Mouse (Mus musculus) heart, embryonic 16.5 days (tissue): ENCODE results near the gene Ago4. TPM values are rescaled to one million over a fixed set of nuclear protein-coding genes. Genes with fewer than 3 reads are reported as not detected.

Experiments used
- ATAC-seq: fragments of 200-750 bp; cut with Nextera tagmentation; replicated peaks from 2 replicates; pipeline ENCODE4 v1.8.0; 2017; ENCODE audit warnings: moderate number of reproducible peaks; ENCODE audit not compliant: insufficient read depth, low FRiP score; ENCODE audit errors: extremely low read depth
- H3K27ac ChIP-seq: fragments of 300-500 bp; sonication (generic); 2 replicates; pipeline ENCODE4 v1.5.1; 2014; ENCODE audit warnings: mild to moderate bottlenecking, low read length, control low read depth, moderate library complexity
- H3K27me3 ChIP-seq: fragments of 300-500 bp; sonication (generic); 2 replicates; pipeline ENCODE4 v1.6.1; 2014; ENCODE audit warnings: low read length, mixed read lengths; ENCODE audit not compliant: control insufficient read depth, insufficient read depth
- H3K36me3 ChIP-seq: fragments of 300-500 bp; sonication (generic); 2 replicates; pipeline ENCODE4 v1.6.1; 2014; ENCODE audit not compliant: control insufficient read depth, insufficient read depth
- H3K4me1 ChIP-seq: fragments of 300-500 bp; sonication (generic); 2 replicates; pipeline ENCODE4 v1.6.1; 2014; ENCODE audit warnings: low read length, mixed read lengths; ENCODE audit not compliant: control insufficient read depth, insufficient read depth
- H3K4me2 ChIP-seq: fragments of 300-500 bp; sonication (generic); 2 replicates; pipeline ENCODE4 v1.6.1; 2014; ENCODE audit warnings: low read depth, mild to moderate bottlenecking, control low read depth, low read length
- H3K4me3 ChIP-seq: fragments of 300-500 bp; sonication (generic); 2 replicates; pipeline ENCODE4 v1.5.1; 2014; ENCODE audit warnings: mild to moderate bottlenecking, control low read depth, low read length
- H3K9ac ChIP-seq: fragments of 300-500 bp; sonication (generic); 2 replicates; pipeline ENCODE4 v1.6.1; 2014; ENCODE audit warnings: low read length, control low read depth
- H3K9me3 ChIP-seq: fragments of 300-500 bp; sonication (generic); replicated peaks from 2 replicates; pipeline ENCODE4 v1.6.1; 2016; ENCODE audit warnings: low read length; ENCODE audit not compliant: control insufficient read depth
- WGBS: fragments of 180-500 bp; shearing (Covaris S2); extraction: QIAGEN DNeasy Blood & Tissue Kit; methylation state at CpG from one replicate; pipeline ENCODE4 v1.1.7; 2014; 5-methylcytosine and 5-hydroxymethylcytosine counted together
- microRNA-seq: library from miRNA; unstranded; fragments of <30 nt; microRNA quantifications from one replicate; pipeline ENCODE4, GENCODE M21; 2017
- polyA plus RNA-seq: library from polyadenylated mRNA; unstranded; fragments of >200 nt; fragmentation: Nextera tagmentation; extraction: Ambion mirVana; gene quantifications from 2 replicates; pipeline ENCODE4 v1.2.1, GENCODE M21; 2015

Gene Ago4
- polyA plus RNA-seq, 1 experiment from 2014 or later, result 0.97 TPM

GRCm38 (mm10) chr4:126454547-126455254 lies 78.6 kb downstream of the Ago4 start:
- no peak overlapping the region for H3K4me2 ChIP-seq
- peaks cover 36% of the 10 kb centered on the region for H3K36me3 ChIP-seq
- no peaks in the 10 kb centered on the region for H3K4me1 ChIP-seq
- no peak overlapping the region for H3K4me3 ChIP-seq
- H3K9me3 ChIP-seq, result no peaks in the 10 kb centered on the region
- no peak for ATAC-seq
- no peak overlapping the region for H3K9ac ChIP-seq
- H3K27ac ChIP-seq, result no peak overlapping the region
- 79% methylated on average over 5 of the region's 5 CpGs for WGBS
- no peaks in the 10 kb centered on the region for H3K27me3 ChIP-seq

DNA sequence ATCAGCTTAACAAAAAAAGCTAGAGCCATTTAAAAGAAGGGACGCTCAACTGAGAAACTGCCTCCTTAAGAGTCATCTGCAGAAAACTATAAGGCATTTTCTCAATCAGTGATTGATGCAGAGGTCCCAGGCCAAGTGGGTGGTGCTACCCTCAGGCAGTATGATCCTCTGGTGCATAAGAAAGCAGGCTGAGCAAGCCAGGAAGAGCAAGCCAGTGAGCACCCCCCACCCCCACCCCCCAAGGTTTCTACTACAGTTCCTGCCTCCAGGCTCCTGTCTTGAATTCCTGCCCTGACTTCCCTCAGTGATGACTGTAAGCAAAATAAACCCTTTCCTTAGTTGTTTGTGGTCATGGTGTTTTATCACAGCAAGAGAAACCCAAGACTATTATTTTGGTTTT lies 83.0 kb downstream of the Ago4 start:
- H3K27me3 ChIP-seq, result no peaks in the 10 kb centered on the region
- no peak overlapping the region for H3K9ac ChIP-seq
- peaks cover 21% of the 10 kb centered on the region for H3K36me3 ChIP-seq
- H3K9me3 ChIP-seq, result no peaks in the 10 kb centered on the region
- ATAC-seq, result no peak
- no peak overlapping the region for H3K4me3 ChIP-seq
- 93% methylated on average over 1 of the region's 1 CpGs for WGBS
- H3K27ac ChIP-seq, result no peak overlapping the region
- H3K4me2 ChIP-seq, result no peak overlapping the region
- H3K4me1 ChIP-seq, result no peaks in the 10 kb centered on the region

DNA sequence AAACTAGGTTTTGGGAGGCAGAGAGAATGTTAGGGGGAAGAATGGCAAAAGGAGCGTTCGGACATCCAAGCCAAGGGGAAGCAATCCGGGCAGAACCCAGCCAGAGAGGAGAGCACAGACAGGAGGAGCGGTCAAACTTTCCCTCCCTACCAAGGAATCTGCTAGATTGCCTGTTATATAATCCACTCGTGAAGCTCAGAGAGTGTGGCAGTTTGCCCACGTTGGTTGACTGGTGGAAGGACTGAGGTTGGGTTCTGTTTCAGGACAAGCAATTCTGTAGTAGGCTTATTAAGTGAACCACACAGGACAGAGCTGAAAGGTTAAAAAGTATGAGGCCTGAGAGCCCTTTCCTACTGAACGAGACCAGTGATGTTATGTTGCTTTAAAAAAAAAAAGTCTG lies 86.1 kb downstream of the Ago4 start:
- Histone ChIP-seq H3K4me2 (no peak overlapping the region), H3K4me3 (no peak overlapping the region), H3K36me3 (peaks cover 15% of the 10 kb centered on the region), H3K27me3 (no peaks in the 10 kb centered on the region), H3K9ac (no peak overlapping the region), H3K4me1 (peaks cover 6% of the 10 kb centered on the region), H3K27ac (no peak overlapping the region), H3K9me3 (no peaks in the 10 kb centered on the region)
- ATAC-seq, result no peak
- WGBS, result 81% methylated on average over 7 of the region's 7 CpGs

DNA sequence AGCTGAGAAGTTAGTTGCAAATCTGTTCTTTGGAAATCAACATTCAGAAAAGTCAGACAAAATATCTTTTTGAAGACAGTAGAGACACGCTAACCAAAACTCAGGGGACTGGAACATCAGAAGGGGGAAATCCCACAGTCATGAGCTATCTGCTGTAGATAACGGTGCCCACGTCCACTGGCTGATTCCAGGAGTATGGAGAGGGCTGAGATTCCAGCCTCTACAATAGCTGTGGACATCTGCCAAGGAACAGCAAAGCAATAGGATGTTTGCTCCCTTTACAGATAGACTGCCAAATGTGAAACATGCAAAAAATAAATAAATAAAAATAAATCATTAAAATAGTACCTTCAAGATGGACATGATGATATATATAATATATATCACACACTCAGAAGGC lies 88.7 kb downstream of the Ago4 start:
- Histone ChIP-seq H3K27me3 (no peaks in the 10 kb centered on the region), H3K9ac (no peak overlapping the region), H3K9me3 (no peaks in the 10 kb centered on the region), H3K4me1 (peaks cover 6% of the 10 kb centered on the region), H3K36me3 (peaks cover 28% of the 10 kb centered on the region), H3K4me2 (peak overlapping the region; percentile 42; the same call in 1 of the 2 replicates), H3K4me3 (no peak overlapping the region), H3K27ac (no peak overlapping the region)
- 29% methylated on average over 3 of the region's 3 CpGs for WGBS
- ATAC-seq, result peak; percentile 88

Small RNA genes lying within 50 kb of the gene (microRNA-seq; reads per million reads assigned to microRNA genes)
- gene Mir7119, result not detected

Other genes with a start within 250 kb of the Ago4 start
- 4.5 and 5.0 TPM in 2 replicates for gene Col8a2, start 246.7 kb downstream of the Ago4 start, polyA plus RNA-seq
- 38.6 and 41.1 TPM in 2 replicates for gene Adprhl2, start 211.8 kb downstream of the Ago4 start, polyA plus RNA-seq
- gene Tekt2, start 207.8 kb downstream of the Ago4 start, polyA plus RNA-seq, result 2.3 and 2.7 TPM in 2 replicates
- 11.4 and 13.4 TPM in 2 replicates for gene Ago3, start 103.9 kb downstream of the Ago4 start, polyA plus RNA-seq
- gene Ago1, start 64.9 kb downstream of the Ago4 start, polyA plus RNA-seq, result 2.1 and 2.3 TPM in 2 replicates
- gene Clspn, start 23.5 kb upstream of the Ago4 start, polyA plus RNA-seq, result 20.3 and 22.5 TPM in 2 replicates
- gene 5730409E04Rik, start 76.3 kb upstream of the Ago4 start, polyA plus RNA-seq, result 1.5 and 1.6 TPM in 2 replicates
- gene Psmb2, start 144.2 kb upstream of the Ago4 start, polyA plus RNA-seq, result 405 and 421 TPM in 2 replicates
- not detected in 2 replicates for gene Tfap2e, start 202.8 kb upstream of the Ago4 start, polyA plus RNA-seq
- 22.4 and 23.3 TPM in 2 replicates for gene Ncdn, start 220.0 kb upstream of the Ago4 start, polyA plus RNA-seq
- 21.1 and 22.0 TPM in 2 replicates for gene AU040320, start 220.1 kb upstream of the Ago4 start, polyA plus RNA-seq